Mouse (Mus musculus) naive thymus-derived CD4-positive, alpha-beta T cell, adult 2 months (primary cell): ENCODE results near the gene Prss57.

Experiments used
- DNase-seq: peaks from one replicate; pipeline ENCODE4 v3.0.0-alpha.2; 2011; ENCODE audit warnings: low read depth

Gene Prss57

DNA sequence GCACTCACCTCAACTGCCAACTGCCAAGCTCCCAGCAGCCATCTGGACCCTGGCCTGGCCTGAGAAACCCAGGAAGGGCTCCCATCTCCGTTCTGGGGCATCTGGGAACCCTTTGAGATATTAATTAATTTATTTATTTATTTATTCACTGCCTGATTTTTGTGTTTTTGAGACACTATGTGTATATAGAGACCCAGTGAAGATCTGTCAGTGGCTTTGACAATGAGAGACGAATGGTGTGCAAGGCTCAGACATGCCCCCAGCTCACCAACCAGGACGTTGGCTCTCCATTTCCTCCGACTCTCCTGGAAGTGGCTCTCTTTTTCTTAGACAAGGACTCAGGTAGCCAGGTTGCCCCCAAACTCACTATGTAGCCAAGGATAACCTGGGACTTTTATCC lies at the start of gene Prss57:
Gene Prss57, minus strand, starts transcription at position 101 of the 400 bp plus-strand sequence.
- DNase-seq: no peak

DNA sequence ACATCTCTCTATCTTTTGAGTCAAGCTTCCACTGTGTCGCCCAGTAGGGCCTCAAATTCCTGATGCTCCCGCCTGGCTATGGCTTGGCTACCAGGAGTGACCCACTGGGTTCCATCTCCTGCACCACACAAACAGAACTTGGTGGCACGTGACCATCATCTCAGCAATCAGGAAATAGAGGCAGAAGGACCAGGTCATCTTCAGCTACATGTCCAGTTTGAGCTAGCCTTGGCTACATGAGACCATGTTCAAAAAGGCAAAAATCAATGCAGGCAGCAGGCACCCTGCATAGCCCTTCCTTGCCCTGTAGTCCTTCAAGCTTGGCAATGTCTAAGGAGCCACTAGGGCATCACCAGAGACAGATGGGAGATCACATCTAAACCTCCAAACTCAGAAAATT lies 49.3 kb upstream of the Prss57 start:
- peak; percentile 16 for DNase-seq

DNA sequence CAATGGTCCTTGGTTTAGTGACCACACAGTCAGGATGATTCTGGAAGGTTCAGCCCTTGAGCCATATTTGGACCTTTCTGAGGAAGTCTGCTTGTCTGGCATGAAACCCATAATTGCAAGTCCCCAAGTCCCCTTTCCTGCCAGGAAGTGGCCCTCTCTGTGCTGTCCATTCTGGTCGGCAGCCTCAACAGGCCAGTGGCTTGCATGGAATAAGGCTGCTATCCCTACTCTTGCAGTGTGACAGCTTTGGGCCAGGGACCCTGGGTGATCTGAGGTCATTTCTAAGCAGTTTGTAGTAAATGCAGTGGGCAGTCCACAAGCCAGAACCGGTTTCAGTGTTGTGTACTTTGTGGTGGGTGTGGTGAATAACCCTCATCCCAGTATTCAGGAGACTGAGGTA lies 47.4 kb upstream of the Prss57 start:
- DNase-seq: no peak

DNA sequence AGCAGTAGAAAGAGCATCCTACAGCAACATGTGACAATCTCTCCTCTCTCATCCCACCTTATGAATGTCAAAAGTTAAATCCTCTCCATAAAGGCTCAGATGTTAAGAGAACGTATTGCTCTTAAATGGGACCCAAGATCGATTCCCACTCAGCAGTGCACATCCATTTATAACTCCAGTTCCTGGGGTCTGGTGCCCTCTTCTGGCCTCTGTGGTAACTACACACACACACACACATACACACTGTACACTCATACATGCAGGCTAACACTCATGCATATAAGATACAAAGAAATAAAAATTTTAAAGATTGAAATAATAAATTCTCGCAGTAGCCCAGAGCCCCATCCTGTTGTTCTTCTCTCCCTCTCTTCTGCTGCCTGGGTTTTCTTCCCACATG lies 46.2 kb upstream of the Prss57 start:
- peak; percentile 37 for DNase-seq

DNA sequence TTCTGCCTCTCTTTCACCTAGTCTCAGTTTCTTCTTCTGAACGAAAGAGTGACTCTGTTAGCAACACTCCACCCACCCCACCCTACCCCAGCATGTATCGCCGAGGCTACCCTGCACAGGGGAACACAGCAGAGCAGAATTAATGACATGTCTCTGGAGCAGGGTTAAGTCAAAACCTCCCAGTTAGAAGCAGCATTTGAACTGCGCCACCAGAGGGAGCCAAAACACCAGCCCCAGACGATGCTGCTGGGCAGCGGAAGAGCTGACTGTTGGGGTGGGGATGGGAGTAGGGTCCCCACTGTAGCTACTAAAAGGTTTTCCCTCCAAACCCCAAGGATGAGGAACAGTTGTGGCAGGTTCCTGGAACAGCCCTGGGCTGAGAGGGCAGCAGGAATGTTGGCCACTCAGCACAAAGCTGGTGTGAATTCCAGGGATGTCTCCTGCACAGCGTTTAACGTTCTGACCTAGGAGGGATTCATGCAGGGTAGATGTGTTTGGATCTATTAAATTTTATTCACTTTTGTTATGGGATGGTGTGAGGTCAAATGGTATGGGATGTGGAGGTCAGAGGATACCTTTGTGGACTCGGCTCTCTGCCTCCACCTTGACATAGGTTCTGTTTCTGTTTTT lies 44.1 kb upstream of the Prss57 start:
- DNase-seq: peak; percentile 90

DNA sequence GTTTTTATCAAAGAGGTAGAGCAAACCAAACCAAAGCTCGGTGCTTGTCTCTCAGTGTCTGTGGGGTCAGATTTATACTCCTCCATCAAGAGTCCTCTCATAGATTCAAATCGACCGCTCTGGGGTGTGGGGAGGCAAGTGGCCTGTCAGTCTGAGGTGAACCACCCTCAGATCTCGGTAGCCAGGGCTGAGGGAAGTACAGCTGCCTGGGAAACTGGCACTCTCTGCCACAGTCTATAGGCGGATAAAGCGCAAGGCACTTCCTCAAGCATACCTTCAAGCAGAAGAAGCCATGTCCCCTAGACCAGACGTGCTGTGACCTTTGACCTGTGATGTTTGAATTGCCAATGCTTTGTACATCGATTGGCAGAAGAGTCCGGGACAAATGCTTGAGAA lies 42.0 kb upstream of the Prss57 start:
- no peak for DNase-seq

DNA sequence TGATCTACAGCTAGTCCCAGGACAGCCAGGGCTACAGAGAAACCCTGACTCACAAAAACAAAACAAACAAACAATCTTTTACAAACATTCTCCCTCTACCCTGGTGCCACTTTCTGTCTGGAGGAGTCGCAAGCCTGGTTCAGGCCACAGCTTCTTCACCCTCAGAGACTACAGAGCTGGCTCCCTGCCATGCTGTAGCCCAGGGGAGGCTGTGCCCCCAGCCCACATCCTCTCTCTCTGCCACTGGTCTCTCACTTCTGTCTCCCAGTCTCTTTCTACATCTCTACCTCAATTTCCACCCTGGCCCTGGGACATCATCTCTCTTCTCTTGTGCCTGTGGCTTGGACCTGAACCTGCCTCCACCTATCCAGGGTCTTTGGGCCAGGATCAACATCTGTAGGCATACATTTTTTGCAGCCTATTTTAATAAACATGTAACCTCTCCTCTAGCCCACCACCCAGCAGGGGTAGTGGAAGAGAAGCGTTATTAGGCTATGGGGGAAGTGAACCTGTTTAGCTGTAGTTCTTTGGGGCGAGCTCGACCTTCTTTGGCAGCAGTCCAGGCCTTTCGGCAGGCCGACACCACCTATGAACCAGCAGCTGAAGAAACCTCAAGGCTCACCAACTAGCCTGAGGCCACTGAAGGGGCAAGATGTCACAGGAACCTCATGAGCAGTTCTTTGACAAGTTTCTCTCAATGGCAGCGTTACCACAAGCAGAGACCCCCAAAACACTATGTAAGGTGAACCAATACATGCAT lies 41.4 kb upstream of the Prss57 start:
- DNase-seq: peak; percentile 70

DNA sequence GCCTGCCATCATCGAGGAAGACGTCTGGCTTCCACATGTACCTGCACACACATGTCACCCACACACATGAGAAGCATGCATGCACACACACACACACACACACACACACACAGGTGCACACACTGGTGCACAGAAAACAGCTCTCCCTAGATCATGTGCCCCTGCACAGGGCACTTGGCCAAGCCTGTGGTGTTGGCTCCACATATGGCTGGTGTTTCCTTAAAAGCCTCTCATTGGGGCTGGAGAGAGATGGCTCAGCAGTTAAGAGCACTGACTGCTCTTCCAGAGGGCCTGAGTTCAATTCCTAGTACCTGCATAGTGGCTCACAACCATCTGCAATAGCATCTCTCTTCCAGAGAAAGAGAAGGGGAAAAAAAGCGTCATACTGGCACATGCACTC lies 40.8 kb upstream of the Prss57 start:
- no peak for DNase-seq

DNA sequence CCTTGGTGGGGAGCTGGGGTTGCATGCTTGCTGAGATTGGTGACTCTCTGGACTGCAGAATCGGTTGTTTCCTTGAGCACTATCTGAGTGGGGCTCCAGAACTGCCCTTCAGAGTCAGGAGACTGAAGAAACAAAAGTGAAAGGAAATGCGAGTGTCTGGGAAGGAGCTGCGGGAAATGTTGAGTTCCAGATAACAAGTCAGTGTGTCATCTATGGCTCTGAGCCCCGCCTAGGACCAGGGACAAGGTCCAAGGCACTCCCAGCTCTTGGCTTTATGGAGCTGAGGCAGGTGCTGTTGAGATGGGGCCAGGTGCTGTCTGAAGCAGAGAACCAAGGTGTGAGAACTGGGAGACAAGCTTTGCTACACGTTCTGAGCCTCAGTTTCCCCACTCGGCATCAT lies 33.7 kb upstream of the Prss57 start:
- no peak for DNase-seq

DNA sequence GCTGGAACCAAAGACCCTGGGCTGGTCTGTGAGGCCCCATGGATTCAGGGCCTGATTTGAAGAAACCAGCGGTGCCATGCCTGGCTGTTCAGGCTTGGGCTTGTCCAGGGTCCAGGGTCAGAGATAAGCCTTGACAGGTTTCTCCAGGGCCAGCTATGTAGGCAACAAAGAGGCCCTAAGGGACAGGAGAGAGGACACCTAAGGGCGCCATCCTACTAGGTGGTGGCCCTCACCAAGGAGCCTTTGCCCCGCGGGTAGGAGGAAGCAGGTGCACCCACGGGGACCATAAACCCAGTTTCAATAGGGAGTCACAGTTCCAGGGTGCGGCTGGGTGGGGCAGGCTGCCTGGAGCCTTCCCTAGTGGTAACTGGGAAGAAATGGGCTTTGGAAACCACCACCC lies 32.2 kb upstream of the Prss57 start:
- no peak for DNase-seq

DNA sequence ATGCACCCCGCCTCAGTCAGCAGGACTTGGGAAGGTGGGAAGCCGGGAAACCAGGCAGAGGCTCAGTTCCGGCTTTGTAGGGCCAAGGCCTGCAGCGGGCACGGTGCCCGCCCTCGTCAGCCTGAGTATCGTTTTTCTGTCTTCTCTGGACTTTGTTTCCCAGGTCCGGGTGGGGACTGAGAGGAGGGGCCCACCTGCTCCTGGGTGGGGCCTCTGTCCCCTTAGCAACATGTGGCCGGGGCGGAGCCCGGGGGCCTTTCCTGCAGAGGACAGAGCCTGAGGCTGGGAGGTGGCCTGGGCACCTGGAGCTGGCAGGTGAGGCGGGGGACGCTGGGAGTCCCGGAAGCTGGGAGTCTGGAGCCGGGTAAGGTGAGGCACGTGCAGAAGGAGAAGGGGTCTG lies 31.6 kb upstream of the Prss57 start:
- DNase-seq: no peak

DNA sequence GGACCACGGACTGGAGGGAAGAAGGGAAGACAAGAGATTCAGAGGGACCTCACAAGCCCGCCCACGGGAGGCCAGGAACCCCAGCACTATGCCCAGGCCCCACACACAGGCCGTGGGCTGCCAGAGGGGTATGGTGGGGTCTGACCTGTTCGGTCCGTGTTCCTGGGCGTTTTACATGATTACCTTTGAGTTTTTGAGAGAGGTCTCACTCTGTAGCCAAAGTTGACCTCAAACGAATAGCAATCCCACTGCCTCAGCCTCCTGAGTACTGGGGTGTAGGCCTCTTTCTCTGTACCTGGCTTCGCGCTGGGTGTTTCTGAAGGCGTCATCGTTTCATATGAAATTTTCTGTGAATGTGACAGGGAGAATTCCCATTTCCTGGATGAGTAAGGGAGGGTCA lies 31.0 kb upstream of the Prss57 start:
- no peak for DNase-seq

DNA sequence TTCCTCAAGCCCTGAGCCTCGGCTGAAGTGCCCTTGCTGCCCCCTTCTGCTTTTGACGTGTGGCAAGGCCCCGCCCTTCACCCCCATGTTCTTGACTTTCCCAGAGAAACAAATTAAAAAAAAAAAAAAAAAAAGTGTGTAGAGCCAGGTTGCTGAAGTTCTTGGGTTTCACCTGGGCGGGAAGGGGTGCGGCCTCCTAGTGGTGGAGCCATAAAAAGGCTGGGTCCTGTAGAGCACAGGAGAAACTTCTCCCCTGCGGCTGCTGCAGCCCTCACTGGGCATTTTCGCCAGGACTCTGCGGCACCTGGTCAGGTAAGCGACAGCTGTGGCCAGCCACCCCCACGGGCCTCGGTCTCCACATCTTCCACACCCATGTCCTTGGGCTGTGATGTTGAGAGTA lies 30.0 kb upstream of the Prss57 start, which contains the start of gene Misp:
Gene Misp, plus strand, starts transcription at position 208 of the 400 bp plus-strand sequence.
- no peak for DNase-seq

DNA sequence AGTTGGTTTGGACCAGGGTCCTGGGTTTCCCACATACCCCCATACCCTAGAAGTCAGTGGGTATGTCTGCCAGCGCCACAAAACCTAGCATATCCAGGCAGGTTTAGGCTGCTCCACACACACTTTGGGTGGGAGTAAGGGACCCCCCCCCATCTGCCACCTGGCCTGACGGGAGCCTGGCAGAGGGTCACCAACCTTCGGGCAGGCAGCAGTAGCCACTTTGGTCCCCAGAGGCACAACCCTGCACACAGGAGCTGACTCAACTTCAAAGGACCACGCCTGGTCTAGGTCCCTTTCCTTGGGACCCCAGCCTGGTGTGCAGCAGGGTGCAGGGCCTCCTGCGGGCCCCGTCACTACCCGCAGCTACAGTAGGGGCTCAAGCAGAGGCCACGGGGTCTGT lies 29.5 kb upstream of the Prss57 start:
- DNase-seq: no peak

DNA sequence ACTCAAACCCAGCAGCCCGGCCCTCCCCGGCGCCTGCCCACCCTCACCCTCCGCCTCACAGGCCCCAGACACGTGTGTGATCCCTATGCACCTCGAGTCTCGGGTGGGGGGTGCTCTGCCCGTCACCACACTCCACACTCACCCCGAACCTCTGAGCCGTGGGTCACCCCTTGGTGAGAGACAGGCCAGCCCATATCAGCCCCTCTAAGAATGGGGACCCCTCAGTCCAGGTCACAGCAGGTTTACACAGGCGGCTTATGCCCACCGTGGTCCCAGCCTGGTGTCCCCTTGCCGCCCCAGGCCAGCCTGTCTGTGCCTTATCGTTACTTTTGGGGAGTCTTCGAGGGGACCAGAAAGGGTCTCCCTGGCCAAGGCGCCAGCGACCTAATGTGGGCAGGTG lies 28.8 kb upstream of the Prss57 start:
- no peak for DNase-seq

DNA sequence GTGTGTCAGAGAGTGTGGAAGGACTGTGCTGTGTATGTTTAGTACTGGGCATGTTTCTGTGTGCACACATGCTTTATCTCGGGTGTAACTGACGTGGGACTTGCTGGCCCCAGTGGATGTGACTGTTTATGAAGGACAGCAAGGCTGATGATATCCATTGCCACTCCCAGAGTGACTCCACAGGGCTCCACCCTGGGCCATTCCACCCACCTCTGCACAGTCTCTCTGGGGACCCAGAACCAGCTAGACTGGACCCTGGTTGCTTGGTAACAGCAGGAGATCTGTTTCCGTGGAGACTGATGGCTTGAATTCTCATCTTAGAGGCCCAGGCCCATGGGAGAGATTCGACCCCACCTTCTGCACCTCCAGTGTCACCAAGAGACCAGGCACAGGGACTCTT lies 27.5 kb upstream of the Prss57 start:
- no peak for DNase-seq

DNA sequence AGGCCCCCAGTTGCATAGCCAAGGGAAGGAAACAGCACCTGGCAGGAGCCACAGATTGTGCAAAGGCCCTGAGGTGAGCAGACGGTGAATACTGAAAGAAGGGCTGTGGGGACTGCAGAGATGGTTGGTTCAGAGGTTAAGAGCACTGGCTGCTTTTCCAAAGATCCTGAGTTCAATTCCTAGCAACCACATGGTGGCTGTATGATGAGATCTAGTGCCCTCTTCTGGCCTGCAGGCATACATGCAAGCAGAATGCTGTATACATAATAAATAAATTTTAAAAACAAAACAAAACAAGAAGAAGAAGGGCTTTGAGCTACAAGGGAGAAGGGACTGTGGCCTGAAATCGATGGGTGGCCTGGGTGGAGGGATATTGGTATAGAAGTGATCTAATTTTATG lies 26.4 kb upstream of the Prss57 start:
- DNase-seq: no peak

DNA sequence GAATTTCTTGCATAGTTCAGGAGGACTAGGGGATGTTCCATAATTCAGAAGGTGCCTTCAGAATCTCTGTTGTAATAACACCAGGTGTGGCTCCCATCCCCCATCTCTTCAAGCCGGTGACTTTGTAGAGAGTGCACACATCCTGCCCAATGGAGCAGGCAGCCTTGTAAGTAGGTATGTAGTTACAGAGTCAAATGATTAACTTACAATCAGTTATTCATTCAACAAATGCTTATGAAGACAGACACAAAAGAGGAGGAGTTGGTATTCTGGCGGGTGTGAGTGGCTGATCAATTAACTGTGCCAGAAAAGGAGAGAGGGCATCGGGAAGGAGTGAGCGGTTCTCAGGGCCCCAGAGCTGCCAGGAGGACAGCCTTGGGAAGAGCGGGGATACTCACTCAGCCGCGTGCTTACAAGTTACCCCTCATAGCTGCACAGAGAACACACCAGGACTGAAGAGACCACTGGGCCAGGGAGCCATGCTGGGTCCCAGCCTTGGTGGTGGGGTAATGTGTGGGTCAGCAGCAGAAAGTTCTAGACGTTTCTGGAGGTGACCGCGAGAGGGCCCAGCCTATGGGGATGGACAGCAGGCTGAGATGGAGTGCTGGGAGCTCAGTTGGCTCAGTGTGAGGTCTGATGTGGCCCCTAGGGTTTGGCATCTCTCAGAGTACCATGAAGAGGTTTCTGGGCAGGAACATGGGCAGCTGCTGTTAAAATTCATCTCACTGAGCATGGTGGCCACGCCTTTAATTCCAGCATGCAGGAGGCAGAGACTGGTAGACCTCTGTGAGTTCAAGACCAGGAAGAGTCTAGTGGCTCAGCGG lies 25.1 kb upstream of the Prss57 start:
- DNase-seq: no peak

DNA sequence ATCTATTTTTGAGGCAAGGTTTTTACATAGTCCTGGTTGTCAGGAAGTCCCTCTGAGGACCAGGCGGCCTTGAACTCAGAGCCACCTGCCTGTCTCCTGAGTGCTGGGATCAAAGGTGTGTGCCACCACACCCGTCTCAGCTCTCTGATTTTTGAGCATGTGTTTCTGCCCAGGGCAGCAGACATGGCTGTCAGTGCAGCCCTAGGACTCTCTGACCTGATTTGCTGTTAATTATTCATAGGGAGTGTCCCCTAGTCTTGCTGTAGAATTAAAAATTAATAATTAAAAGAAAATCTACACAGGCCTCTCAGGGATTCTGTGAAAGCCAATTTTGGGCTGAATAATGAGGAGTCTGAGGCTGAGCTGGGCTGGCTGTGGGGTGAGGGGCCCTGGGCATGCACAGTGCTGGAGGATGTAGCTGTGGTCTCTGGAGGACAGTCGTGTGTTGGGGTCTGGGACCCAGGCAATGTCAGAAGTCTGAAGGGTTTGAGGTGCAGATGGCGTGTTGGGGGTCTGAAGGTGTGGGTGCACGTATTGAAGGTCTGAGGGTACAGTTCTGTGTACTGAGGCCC lies 23.6 kb upstream of the Prss57 start:
- no peak for DNase-seq

DNA sequence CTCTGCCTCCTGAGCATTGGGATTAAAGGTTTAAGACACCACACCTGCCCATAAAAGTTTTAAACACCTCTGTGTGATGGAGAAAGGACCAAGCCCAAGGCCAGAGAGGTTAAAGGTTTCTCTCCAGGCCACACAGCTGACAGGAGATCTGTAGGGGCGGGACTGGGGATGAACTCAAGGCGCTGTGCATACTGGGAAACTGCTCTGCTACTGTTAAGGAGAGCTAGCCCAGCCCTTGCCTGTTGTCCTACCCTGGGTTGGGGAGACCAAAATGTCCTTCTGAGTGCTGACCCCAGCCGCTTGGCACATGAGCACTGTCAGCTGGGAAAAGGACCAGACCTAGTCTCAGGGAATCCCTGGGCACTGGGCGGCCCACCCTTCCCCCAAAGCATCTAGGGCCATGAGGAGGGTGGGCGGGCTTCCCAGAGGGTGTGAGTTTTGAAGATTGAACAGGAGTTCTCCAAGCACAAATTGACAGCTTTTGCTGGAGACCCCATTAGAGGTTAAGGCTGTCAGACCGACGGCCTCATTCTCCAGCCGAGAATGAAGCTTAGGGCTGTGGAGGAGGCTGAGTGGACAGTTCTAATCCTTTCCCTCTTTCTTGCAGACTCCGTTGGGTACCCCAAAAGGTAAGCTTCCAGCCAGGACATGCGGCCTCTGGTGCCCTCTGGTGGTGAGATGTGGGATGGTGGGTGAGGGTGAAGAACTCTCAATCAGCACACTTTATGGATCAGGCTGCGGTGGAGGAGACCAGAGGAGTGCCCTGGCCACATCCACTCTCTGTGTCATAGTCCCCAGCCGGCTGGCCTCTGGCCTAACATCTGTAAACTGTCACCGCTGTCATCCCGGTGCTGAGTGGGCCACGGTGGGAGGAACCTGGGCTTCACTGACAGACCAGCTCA lies 21.2 kb upstream of the Prss57 start:
- peak; percentile 82 for DNase-seq

DNA sequence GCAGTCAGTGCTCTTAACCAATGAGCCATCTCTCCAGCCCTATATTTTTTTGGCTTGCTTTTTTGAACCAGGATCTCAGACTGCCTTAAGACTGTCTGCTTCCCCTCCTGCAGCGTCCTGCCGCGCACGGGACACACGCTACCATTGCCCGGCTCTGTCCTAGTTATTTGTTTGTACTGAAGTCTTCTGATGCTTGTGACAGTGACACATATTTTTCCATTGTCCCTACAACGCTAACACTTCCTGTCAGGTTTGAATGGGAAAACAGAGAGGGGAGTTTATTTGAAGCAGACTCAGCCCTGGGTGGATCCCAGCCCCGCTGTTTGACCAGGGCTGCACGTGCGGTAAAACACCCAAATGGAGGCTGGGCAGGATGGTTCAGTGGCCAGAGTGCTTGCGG lies 18.0 kb upstream of the Prss57 start:
- DNase-seq: no peak

DNA sequence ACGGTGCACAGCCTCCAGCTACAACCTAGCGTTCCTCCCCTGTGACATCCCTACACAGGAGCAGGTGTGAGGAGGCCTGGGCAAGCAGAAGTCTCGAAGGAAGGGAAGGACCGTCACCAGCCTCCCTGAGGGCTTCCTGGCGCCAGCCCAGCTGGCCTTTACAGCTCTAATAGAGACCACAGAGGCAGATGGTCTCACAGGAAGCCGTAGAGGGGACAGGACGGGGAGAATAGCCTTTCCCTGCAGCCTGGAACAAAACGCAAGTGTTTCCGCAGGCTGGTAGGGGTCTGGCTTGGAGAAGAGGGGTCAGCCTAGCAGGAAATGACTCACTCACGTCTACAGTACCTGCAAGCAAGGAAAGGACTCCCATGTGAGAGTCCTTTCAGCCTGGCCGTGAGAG lies 17.1 kb upstream of the Prss57 start:
- DNase-seq: no peak
